Mouse (Mus musculus): Measurements from ENCODE around the gene Tnfrsf12a. TPM values are rescaled to one million over a fixed set of nuclear protein-coding genes. Genes with fewer than 3 reads are reported as not detected.

The Tnfrsf12a gene
- total RNA-seq, 4 experiments from 2014 or later, result 6.4 to 9.8 (median 7.4) TPM

- no peak for DNase-seq (ENCODE audit: low spot score in 2 of 2)
These were observed 3.8 kb upstream of the Tnfrsf12a start for GRCm38 (mm10) chr17:23681086-23681485.

DNA sequence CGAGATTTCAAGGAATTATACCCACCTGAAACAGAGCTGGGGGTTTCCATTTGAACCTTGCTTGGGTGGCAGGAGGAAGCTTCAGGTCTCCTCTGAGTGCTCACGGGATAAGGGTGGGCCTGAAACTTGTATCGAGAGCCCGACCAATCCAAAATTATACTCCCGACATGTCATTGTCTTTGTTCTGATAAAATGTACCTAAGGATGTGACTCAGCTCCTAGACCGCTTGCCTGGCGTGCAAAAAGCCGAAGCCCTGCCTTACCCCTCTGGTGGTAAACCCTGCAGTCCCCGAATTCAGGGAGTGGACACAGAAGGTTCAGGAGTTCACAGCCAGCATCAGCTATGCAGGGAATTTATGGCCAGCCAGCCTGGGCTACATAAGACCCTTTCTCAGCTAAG lies 3.1 kb upstream of the Tnfrsf12a start:
- no peak for DNase-seq (ENCODE audit: low spot score in 2 of 2)

DNA sequence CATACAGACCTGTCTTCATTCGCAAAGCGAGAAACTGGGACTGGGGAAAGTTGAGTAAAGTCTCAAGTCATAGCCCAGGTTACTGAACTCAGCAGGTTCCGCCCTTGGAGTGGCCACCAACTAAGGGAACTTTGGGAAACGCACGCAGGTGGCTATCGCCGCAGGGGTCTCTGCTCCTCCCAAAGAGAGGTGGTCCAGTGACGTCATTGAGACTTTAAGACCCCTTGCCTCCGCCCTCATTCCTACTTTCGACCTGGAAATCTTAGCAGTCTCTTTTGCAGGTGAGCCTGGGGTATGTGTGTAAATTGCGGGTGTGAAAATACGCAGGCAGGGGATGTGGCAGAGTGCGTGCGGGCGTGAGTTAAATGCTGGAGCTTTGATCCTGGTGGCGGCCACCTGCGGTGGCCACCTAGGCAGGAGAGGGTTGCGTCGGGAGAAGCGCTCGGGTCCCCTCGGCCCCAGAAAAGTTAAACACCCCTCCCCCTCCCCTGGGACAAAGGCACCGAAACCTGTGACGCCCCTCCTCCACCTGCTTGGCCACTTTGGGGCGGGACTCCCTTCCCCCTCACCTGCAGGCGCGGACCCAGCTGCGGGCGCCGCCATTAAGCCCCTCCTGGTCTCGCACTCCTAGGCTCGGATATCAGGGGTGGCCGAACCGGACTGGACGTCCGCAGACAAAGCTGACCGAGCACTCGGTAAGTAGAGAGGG lies 2.0 kb upstream of the Tnfrsf12a start, which contains the start of gene Cldn6:
Gene Cldn6, plus strand, starts transcription at position 123 of the 709 bp plus-strand sequence.
- DNase-seq (ENCODE audit: low spot score in 2 of 2), result no peak

DNA sequence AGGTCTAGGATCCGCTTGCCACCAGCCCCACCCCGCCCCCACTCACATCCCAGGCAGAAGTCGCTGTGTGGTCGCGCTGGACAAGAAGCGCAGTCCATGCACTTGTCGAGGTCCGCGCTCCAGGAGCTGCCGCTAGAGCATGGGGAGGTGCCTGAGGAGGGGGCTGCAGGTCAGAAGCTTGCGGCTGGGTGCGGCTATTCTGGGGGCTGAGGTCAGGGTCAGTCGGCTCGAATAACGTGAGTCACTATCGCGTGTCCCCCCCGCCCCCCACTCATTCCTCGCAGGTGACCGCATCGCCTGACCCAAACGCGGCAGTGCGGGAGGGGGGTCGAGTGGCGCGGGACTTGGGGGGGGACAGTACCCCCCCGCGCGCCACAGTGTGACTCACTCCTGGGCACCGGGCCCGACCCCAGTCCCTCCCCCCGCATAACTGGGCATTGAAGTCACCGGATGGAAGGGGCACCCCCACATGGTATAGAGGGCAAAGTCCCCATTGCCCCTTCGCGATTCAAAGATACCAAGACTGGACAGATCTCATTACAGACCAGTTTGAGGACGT lies 716 bp downstream of the Tnfrsf12a start:
- DNase-seq (ENCODE audit: low spot score in 2 of 2), result no peak

DNA sequence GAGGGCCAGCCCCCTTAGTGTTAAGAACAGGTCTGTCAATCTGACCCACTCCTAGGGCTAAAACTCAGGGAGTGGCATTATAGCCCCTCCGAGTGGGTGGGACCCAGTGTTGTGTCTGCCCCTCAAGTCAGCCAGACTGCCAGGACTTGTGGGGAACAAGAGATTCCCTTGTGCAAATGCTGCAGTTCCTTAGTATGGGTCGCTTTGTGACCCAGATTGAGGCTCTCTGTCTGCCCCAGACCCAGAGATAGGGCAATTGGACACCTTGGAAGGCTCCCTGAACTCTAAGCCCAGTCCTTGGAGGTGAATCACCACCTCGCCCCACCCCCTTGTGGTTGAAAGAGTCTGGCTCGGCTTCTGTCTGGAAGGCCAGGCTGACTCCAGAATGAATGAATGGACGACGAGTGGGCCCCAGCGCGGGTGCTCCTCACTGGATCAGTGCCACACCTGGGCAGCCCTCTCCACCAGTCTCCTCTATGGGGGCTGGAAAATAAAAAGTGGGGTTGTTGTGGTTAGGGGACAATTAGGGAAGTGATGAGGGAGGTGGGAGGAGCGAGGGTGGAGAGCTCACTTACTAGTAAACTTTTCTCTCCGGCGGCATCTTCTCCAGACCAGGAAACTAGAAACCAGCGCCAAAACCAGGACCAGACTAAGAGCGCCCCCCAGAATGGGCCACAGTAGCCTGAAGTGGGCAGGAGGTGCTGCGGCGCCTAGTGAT lies 1.5 kb downstream of the Tnfrsf12a start:
- DNase-seq (ENCODE audit: low spot score in 2 of 2), result no peak

GRCm38 (mm10) chr17:23675127-23675526 lies 2.1 kb downstream of the Tnfrsf12a start:
- DNase-seq (ENCODE audit: low spot score in 2 of 2), result no peak

DNA sequence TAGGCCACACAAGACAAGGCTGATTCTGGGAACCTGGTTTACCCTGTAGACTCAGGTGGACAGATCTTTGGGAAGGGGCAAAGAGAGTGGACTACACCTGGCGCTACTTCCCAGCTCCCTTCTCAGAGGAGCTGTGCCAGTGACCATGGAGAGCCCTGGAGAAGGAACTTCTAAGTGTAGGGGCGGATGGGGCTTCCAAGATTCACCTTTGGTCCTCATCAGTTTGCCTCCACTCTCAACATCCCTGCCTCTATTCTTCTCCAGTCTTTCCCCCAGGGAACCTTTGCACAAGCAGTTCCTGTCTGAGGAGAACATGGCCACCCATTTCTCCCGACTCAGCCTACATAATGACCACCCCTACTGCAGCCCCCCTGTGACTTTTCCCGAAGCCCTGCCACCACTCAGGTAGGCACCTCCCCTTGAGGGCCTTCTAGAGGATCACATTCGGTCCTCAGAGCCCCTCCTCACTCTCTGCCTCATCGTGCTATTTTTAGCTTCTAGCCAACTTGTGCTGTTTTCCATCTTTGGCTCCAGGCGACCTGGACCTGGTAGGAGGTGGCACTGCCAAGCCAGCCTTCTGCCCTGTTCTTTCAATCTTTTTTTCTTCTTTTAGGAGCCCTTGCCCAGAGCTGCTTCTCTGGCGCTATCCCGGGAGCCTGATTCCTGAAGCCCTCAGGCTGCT lies 2.9 kb downstream of the Tnfrsf12a start:
- DNase-seq (ENCODE audit: low spot score in 2 of 2), result no peak

- DNase-seq (ENCODE audit: low spot score in 2 of 2), result peak; percentile 96 to 97
These were observed 3.7 kb downstream of the Tnfrsf12a start, which contains the start of the genes Hcfc1r1 and Thoc6 for GRCm38 (mm10) chr17:23673424-23674073. Gene Hcfc1r1 (plus strand): TSS chr17:23673596. Gene Thoc6 (minus strand): TSS chr17:23673882.

DNA sequence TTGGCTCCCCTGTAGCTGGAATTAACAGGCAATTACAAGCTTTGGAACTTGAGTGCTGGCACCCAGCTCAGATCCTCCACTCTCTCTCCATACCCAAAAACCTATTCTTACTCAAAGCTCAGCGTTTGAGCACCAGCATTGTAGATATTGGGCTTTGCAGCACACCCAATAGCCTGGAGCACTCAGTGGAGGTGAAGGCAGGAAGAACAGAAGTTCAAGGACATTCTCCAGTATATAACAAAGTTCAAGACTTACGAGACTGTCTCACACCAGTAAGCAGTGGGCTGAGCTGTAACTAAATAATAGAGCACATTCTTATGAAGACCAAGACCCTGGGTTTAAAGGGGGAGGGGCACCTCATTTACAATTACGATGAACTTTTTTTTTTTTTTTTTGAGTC lies 4.5 kb downstream of the Tnfrsf12a start:
- no peak for DNase-seq (ENCODE audit: low spot score in 2 of 2)

DNA sequence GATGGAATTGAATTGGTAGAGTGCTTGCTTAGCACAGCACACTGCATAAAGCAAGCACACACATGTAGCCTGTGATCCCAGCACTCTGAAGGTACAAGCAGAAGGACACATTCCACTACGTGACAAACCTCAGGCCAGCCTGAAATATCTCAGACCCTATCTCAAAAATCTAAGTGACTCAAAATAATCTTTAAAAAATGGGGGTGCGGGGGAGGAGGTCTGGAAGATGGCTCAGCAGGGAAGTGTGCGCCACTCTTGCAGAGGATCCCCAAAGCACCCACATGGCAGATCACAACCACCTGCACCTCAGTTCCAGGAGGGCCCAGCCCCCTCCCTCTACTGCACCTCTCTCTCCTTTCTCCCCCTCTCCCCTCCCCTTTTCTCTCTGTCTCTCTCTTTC lies 5.7 kb downstream of the Tnfrsf12a start:
- DNase-seq (ENCODE audit: low spot score in 2 of 2), result no peak

GRCm38 (mm10) chr17:23670516-23671074 lies 6.7 kb downstream of the Tnfrsf12a start:
- DNase-seq (ENCODE audit: low spot score in 2 of 2), result no peak

DNA sequence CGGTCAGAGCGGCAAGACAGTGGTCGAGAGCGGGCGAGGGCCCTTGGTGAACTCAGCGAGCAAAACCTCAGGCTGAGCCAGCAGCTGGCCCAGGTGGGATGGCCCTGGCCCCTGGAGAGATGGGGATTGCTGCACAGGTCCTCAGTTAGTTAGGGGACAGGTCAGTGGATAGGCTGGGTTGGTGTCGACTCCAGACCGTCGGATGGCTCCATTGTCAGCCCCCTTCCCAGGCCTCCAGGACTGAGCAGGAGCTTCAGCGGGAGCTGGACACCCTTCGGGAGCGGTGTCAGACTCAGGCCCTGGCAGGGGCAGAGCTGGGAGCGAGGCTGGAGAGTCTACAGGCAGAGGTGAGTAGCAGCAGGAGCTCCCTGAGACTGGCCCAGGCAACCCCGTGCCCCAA lies 11.8 kb downstream of the Tnfrsf12a start:
- DNase-seq (ENCODE audit: low spot score in 2 of 2), result no peak

- no peak for DNase-seq (ENCODE audit: low spot score in 2 of 2)
These were observed 12.7 kb downstream of the Tnfrsf12a start for GRCm38 (mm10) chr17:23664556-23665021.

DNA sequence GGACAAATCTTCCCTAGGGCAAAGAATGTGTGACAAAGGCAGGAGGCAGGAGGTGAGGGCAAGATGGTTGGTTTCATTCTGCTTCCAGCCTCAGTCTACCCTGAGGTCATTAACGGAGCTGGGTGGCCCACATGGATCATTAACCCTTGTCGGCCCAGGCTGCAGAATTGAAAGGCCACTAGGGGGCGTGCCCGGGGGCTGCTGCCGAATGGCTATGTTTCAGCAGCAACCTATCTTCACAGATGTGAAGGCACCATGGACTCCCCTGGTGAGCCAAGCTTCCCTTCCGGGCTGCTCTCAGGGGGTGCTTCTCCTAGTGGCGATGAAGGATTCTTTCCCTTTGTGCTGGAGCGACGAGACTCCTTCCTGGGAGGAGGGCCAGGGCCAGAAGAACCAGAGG lies 15.7 kb downstream of the Tnfrsf12a start:
- DNase-seq (ENCODE audit: low spot score in 2 of 2), result no peak

GRCm38 (mm10) chr17:23660876-23661200 lies 16.4 kb downstream of the Tnfrsf12a start:
- DNase-seq (ENCODE audit: low spot score in 2 of 2), result no peak

DNA sequence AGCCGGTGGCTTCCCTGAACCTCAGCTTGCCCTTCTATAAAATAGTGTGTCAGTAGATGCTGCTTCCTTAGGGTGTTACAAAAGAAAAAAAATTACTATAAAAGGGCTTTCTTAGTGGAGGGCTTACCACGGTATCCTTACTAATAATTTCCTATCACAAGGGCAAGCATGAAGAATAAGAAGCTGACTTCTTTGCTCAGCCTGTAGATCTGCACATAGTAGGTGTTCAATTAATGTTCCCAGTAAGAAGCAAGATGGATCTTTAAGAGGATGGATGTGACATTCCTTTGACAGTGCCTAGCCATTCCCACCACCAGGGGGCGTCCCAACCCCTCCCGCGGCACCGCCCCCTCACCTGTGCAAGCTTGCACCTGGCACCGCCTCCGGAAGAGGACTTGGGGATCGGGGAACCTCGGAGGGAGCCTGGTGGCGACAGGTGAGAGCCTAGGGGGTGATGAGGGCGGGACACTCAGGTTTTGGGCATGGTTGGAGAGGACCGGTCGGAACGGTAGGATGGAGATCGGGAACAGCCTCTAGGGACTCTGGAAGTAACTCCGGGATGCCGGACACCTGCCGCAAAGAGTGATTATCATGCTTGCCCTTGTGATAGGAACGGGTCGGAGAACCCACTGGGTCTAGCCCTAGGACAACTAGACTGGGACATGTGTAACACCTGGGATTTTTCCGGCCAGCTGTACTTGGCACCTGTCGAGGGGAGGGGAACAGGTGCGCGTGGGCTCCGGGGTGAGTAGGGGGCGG lies 17.0 kb downstream of the Tnfrsf12a start, which contains the start of gene Bicdl2:
Gene Bicdl2, plus strand, starts transcription at position 390 of the 759 bp plus-strand sequence.
- DNase-seq (ENCODE audit: low spot score in 2 of 2), result no peak

- DNase-seq (ENCODE audit: low spot score in 2 of 2), result no peak
These were observed 18.8 kb downstream of the Tnfrsf12a start for GRCm38 (mm10) chr17:23658450-23658849.

GRCm38 (mm10) chr17:23654410-23654809 lies 22.9 kb downstream of the Tnfrsf12a start:
- DNase-seq (ENCODE audit: low spot score in 2 of 2), result no peak

- no peak for DNase-seq (ENCODE audit: low spot score in 2 of 2)
These were observed 23.3 kb downstream of the Tnfrsf12a start for GRCm38 (mm10) chr17:23654001-23654400.

DNA sequence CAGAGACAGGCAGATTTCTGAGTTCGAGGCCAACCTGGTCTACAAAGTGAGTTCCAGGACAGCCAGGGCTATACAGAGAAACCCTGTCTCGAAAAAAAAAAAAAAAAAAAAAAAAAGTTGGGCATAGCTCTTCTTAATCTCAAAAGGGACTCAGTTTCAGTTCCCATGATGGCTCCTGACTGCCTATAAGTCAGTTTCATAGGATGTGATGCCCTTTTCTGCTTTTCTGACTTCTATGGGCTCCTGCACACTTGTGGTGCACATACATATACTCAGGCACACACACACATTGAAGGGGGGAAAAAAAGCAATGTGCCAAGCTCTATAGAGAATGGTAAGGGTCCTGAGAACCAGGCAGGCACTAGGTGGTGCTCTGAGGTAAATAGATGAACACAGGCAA lies 23.9 kb downstream of the Tnfrsf12a start:
- no peak for DNase-seq (ENCODE audit: low spot score in 2 of 2)
